Mouse (Mus musculus) bone marrow, adult 2 months (tissue): Measurements from ENCODE around the gene Gm5244.

Experiments used
- CTCF ChIP-seq: fragments of 200-500 bp; IDR thresholded peaks from 2 replicates; pipeline ENCODE4 v1.5.1; 2011; ENCODE audit warnings: low read length, control low read depth; ENCODE audit not compliant: control insufficient read depth, insufficient read depth
- POLR2A ChIP-seq: fragments of 200-500 bp; IDR thresholded peaks from 2 replicates; pipeline ENCODE4 v1.6.1; 2011; ENCODE audit warnings: low read depth, mild to moderate bottlenecking, control low read depth, low read length, borderline replicate concordance; ENCODE audit not compliant: control insufficient read depth

DNA sequence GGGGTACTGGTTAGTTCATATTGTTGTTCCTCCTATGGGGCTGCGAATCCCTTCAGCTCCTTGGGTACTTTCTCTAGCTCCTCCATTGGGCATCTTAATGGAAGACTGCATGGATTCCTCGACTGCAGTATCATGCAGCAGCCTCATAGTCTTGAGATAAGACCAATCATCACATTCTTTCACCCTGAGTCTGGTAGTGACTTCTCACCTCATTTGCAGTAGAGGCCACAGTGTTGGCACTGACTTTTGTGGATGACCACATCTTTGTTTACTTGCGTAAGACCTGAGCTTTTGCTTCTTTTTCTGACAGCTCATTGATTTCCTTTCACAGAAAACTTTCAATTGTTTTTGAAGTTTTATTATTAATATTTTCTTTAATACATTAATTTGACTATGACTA is 40.8 kb upstream of the Gm5244 start:
- TF ChIP-seq POLR2A, result no peak
- TF ChIP-seq CTCF, result no peak
